Mouse (Mus musculus) midbrain, embryonic 16.5 days (tissue): Measurements from ENCODE around the gene Chil1. TPM values are rescaled to one million over a fixed set of nuclear protein-coding genes. Genes with fewer than 3 reads are reported as not detected.

Source experiments
- ATAC-seq: fragments of 200-750 bp; cut with Nextera tagmentation; 2 replicates; pipeline ENCODE4 v1.8.0; 2017; ENCODE audit warnings: moderate TSS enrichment
- H3K27ac ChIP-seq: fragments of 300-500 bp; sonication (generic); 2 replicates; pipeline ENCODE4 v1.5.1; 2014; ENCODE audit warnings: mild to moderate bottlenecking, low read length, mixed read lengths
- H3K27me3 ChIP-seq: fragments of 300-500 bp; sonication (generic); 2 replicates; pipeline ENCODE4 v1.6.1; 2014; ENCODE audit warnings: low read depth, low read length, mixed read lengths; ENCODE audit not compliant: control insufficient read depth, insufficient read depth
- H3K36me3 ChIP-seq: fragments of 300-500 bp; sonication (generic); 2 replicates; pipeline ENCODE4 v1.6.1; 2014; ENCODE audit warnings: mild to moderate bottlenecking, low read length, moderate library complexity, mixed read lengths; ENCODE audit not compliant: control insufficient read depth, insufficient read depth
- H3K4me1 ChIP-seq: fragments of 300-500 bp; sonication (generic); 2 replicates; pipeline ENCODE4 v1.6.1; 2014; ENCODE audit warnings: mild to moderate bottlenecking, low read length, mixed read lengths; ENCODE audit not compliant: control insufficient read depth, insufficient read depth
- H3K4me2 ChIP-seq: fragments of 300-500 bp; sonication (generic); 2 replicates; pipeline ENCODE4 v1.6.1; 2014; ENCODE audit warnings: mild to moderate bottlenecking, low read length, mixed read lengths
- H3K4me3 ChIP-seq: fragments of 300-500 bp; sonication (generic); 2 replicates; pipeline ENCODE4 v1.5.1; 2014; ENCODE audit warnings: low read depth, mild to moderate bottlenecking, low read length, moderate library complexity, mixed read lengths
- H3K9ac ChIP-seq: fragments of 300-500 bp; sonication (generic); 2 replicates; pipeline ENCODE4 v1.6.1; 2014; ENCODE audit warnings: low read depth, low read length, mixed read lengths
- H3K9me3 ChIP-seq: fragments of 300-500 bp; sonication (generic); replicated peaks from 2 replicates; pipeline ENCODE4 v1.6.1; 2014; ENCODE audit warnings: mild to moderate bottlenecking, low read length, mixed read lengths; ENCODE audit not compliant: control insufficient read depth, poor library complexity, severe bottlenecking
- WGBS: fragments of 180-500 bp; shearing (Covaris S2); extraction: QIAGEN DNeasy Blood & Tissue Kit; methylation state at CpG from one replicate; pipeline ENCODE4 v1.1.7; 2014; 5-methylcytosine and 5-hydroxymethylcytosine counted together
- polyA plus RNA-seq: library from polyadenylated mRNA; unstranded; fragments of >200 nt; fragmentation: Nextera tagmentation; extraction: Ambion mirVana; gene quantifications from 2 replicates; pipeline ENCODE4 v1.2.1, GENCODE M21; 2015

The Chil1 gene
- polyA plus RNA-seq, 1 experiment from 2014 or later = 3.9 TPM

GRCm38 (mm10) chr1:134191192-134191591 is 9.2 kb downstream of the Chil1 start:
- WGBS = 84% methylated on average over 5 of the region's 5 CpGs
- no peaks in the 10 kb centered on the region for H3K36me3 ChIP-seq
- H3K4me1 ChIP-seq = peaks cover 15% of the 10 kb centered on the region; the same call in 1 of the 2 replicates
- ATAC-seq = no peak
- no peak overlapping the region for H3K4me3 ChIP-seq
- no peak overlapping the region for H3K9ac ChIP-seq
- H3K4me2 ChIP-seq = no peak overlapping the region
- no peak overlapping the region for H3K27ac ChIP-seq
- no peaks in the 10 kb centered on the region for H3K27me3 ChIP-seq
- H3K9me3 ChIP-seq = no peaks in the 10 kb centered on the region

GRCm38 (mm10) chr1:134192024-134192423 is 10.0 kb downstream of the Chil1 start:
- H3K27ac ChIP-seq = no peak overlapping the region
- no peak for ATAC-seq
- 69% methylated on average over 4 of the region's 4 CpGs for WGBS

GRCm38 (mm10) chr1:134193126-134193525 is 11.2 kb downstream of the Chil1 start, which contains the start of gene Mybph:
Gene Mybph (plus strand): TSS chr1:134193448.
- WGBS = 94% methylated on average over 1 of the region's 1 CpGs
- H3K27me3 ChIP-seq = no peaks in the 10 kb centered on the region
- no peak within 1 kb of the TSS for H3K4me3 ChIP-seq
- H3K9me3 ChIP-seq = no peaks in the 10 kb centered on the region
- H3K4me1 ChIP-seq = peaks cover 13% of the 10 kb centered on the region; the same call in 1 of the 2 replicates
- no peak within 1 kb of the TSS for H3K9ac ChIP-seq
- no peak within 1 kb of the TSS for H3K27ac ChIP-seq
- no peaks in the 10 kb centered on the region for H3K36me3 ChIP-seq
- no peak within 1 kb of the TSS for H3K4me2 ChIP-seq
- ATAC-seq = no peak

More at GRCm38 (mm10) chr1:134192024-134192423, 10.0 kb downstream of the Chil1 start:
- no peak overlapping the region for H3K4me3 ChIP-seq
- H3K9ac ChIP-seq = no peak overlapping the region
- peaks cover 15% of the 10 kb centered on the region; the same call in 1 of the 2 replicates for H3K4me1 ChIP-seq
- H3K4me2 ChIP-seq = no peak overlapping the region
- no peaks in the 10 kb centered on the region for H3K27me3 ChIP-seq
- H3K9me3 ChIP-seq = no peaks in the 10 kb centered on the region
- no peaks in the 10 kb centered on the region for H3K36me3 ChIP-seq

- H3K27ac ChIP-seq = no peak overlapping the region
- no peaks in the 10 kb centered on the region for H3K9me3 ChIP-seq
- WGBS = 71% methylated on average over 6 of the region's 7 CpGs
- H3K27me3 ChIP-seq = no peaks in the 10 kb centered on the region
- no peak overlapping the region for H3K4me2 ChIP-seq
- H3K36me3 ChIP-seq = no peaks in the 10 kb centered on the region
- no peak overlapping the region for H3K4me3 ChIP-seq
- ATAC-seq = no peak
- no peak overlapping the region for H3K9ac ChIP-seq
- H3K4me1 ChIP-seq = peaks cover 8% of the 10 kb centered on the region; the same call in 1 of the 2 replicates
These were observed 11.8 kb downstream of the Chil1 start for GRCm38 (mm10) chr1:134193674-134194197.

- Histone ChIP-seq H3K4me3 (no peak overlapping the region), H3K36me3 (no peaks in the 10 kb centered on the region), H3K9me3 (no peaks in the 10 kb centered on the region), H3K4me1 (peaks cover 5% of the 10 kb centered on the region; the same call in 1 of the 2 replicates), H3K4me2 (no peak overlapping the region), H3K27ac (no peak overlapping the region), H3K9ac (no peak overlapping the region), H3K27me3 (no peaks in the 10 kb centered on the region)
- no peak for ATAC-seq
- 77% methylated on average over 16 of the region's 16 CpGs for WGBS
These were observed 12.5 kb downstream of the Chil1 start for GRCm38 (mm10) chr1:134194298-134195022.

GRCm38 (mm10) chr1:134195117-134195516 is 13.1 kb downstream of the Chil1 start:
- no peaks in the 10 kb centered on the region for H3K27me3 ChIP-seq
- no peaks in the 10 kb centered on the region for H3K9me3 ChIP-seq
- peaks cover 5% of the 10 kb centered on the region; the same call in 1 of the 2 replicates for H3K4me1 ChIP-seq
- no peak overlapping the region for H3K4me2 ChIP-seq
- H3K27ac ChIP-seq = no peak overlapping the region
- no peak overlapping the region for H3K9ac ChIP-seq
- H3K4me3 ChIP-seq = no peak overlapping the region
- no peaks in the 10 kb centered on the region for H3K36me3 ChIP-seq
- WGBS = 54% methylated on average over 2 of the region's 2 CpGs
- no peak for ATAC-seq

GRCm38 (mm10) chr1:134195571-134195970 is 13.6 kb downstream of the Chil1 start:
- Histone ChIP-seq H3K4me1 (peaks cover 5% of the 10 kb centered on the region; the same call in 1 of the 2 replicates), H3K4me2 (no peak overlapping the region), H3K4me3 (no peak overlapping the region), H3K36me3 (no peaks in the 10 kb centered on the region), H3K9me3 (no peaks in the 10 kb centered on the region), H3K9ac (no peak overlapping the region), H3K27ac (no peak overlapping the region), H3K27me3 (no peaks in the 10 kb centered on the region)
- WGBS = 54% methylated on average over 3 of the region's 3 CpGs
- ATAC-seq = no peak

- Histone ChIP-seq H3K9me3 (no peaks in the 10 kb centered on the region), H3K27me3 (no peaks in the 10 kb centered on the region), H3K4me1 (peaks cover 5% of the 10 kb centered on the region; the same call in 1 of the 2 replicates), H3K4me2 (no peak overlapping the region), H3K27ac (no peak overlapping the region), H3K4me3 (no peak overlapping the region), H3K9ac (no peak overlapping the region), H3K36me3 (no peaks in the 10 kb centered on the region)
- no peak for ATAC-seq
- WGBS = 57% methylated on average over 4 of the region's 4 CpGs
These were observed 14.0 kb downstream of the Chil1 start for GRCm38 (mm10) chr1:134195979-134196378.

- Histone ChIP-seq H3K36me3 (no peaks in the 10 kb centered on the region), H3K4me2 (no peak overlapping the region), H3K27me3 (no peaks in the 10 kb centered on the region), H3K9ac (no peak overlapping the region), H3K4me3 (no peak overlapping the region), H3K4me1 (peaks cover 7% of the 10 kb centered on the region; the same call in 1 of the 2 replicates), H3K9me3 (no peaks in the 10 kb centered on the region), H3K27ac (no peak overlapping the region)
- 72% methylated on average over 4 of the region's 4 CpGs for WGBS
- no peak for ATAC-seq
These were observed 14.4 kb downstream of the Chil1 start for GRCm38 (mm10) chr1:134196386-134196785.
